Mouse (Mus musculus) kidney, embryonic 16.5 days (tissue): ENCODE results near the gene Mrpl19. TPM values are rescaled to one million over a fixed set of nuclear protein-coding genes. Genes with fewer than 3 reads are reported as not detected.

ENCODE experiments used
- ATAC-seq: fragments of 200-750 bp; cut with Nextera tagmentation; 2 replicates; pipeline ENCODE4 v1.8.0; 2017; ENCODE audit warnings: moderate TSS enrichment; ENCODE audit not compliant: low FRiP score, low TSS enrichment
- H3K27ac ChIP-seq: fragments of 300-500 bp; sonication (generic); 2 replicates; pipeline ENCODE4 v1.5.1; 2014; ENCODE audit warnings: low read length
- H3K27me3 ChIP-seq: fragments of 300-500 bp; sonication (generic); 2 replicates; pipeline ENCODE4 v1.6.1; 2014; ENCODE audit warnings: low read length, control low read depth, mixed read lengths; ENCODE audit not compliant: insufficient read depth
- H3K36me3 ChIP-seq: fragments of 300-500 bp; sonication (generic); 2 replicates; pipeline ENCODE4 v1.6.1; 2014; ENCODE audit warnings: low read length, control low read depth, mixed read lengths; ENCODE audit not compliant: insufficient read depth
- H3K4me1 ChIP-seq: fragments of 300-500 bp; sonication (generic); 2 replicates; pipeline ENCODE4 v1.6.1; 2014; ENCODE audit warnings: low read length, control low read depth, mixed read lengths; ENCODE audit not compliant: insufficient read depth
- H3K4me2 ChIP-seq: fragments of 300-500 bp; sonication (generic); replicated peaks from 2 replicates; pipeline ENCODE4 v1.6.1; 2014; ENCODE audit warnings: low read depth, low read length
- H3K4me3 ChIP-seq: fragments of 300-500 bp; sonication (generic); 2 replicates; pipeline ENCODE4 v1.5.1; 2014; ENCODE audit warnings: mild to moderate bottlenecking, low read length
- H3K9ac ChIP-seq: fragments of 300-500 bp; sonication (generic); replicated peaks from 2 replicates; pipeline ENCODE4 v1.6.1; 2014; ENCODE audit warnings: low read length
- H3K9me3 ChIP-seq: fragments of 300-500 bp; sonication (generic); 2 replicates; pipeline ENCODE4 v1.6.1; 2016; ENCODE audit warnings: low read length, control low read depth
- WGBS: fragments of 180-500 bp; shearing (Covaris S2); extraction: QIAGEN DNeasy Blood & Tissue Kit; methylation state at CpG from one replicate; pipeline ENCODE4 v1.1.7; 2014; 5-methylcytosine and 5-hydroxymethylcytosine counted together
- polyA plus RNA-seq: library from polyadenylated mRNA; unstranded; fragments of >200 nt; fragmentation: Nextera tagmentation; extraction: Ambion mirVana; gene quantifications from 2 replicates; pipeline ENCODE4 v1.2.1, GENCODE M21; 2015

Gene Mrpl19
- polyA plus RNA-seq, 1 experiment from 2014 or later: 49.2 TPM

DNA sequence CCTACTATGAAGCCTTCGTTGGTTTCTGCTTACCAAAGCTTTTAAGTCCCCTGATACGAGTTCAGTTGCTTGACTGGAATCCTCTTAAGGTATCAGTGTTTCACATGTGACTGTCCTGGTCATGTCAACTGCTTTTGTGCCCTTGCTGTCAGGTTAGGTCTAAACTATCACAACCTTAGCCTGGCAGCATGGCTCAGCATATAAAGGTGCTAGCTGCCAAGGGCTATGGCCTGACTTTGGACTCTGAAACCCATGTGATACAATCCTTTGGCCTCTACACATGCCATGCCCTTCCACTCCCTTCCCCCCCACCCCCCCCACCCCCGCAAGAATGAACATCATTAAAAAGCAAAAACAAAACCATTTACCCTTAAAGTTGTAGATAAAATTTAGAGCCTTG is 21.3 kb downstream of the Mrpl19 start:
- WGBS: 91% methylated on average over 3 of the region's 3 CpGs
- Histone ChIP-seq H3K4me2 (no peak overlapping the region), H3K9ac (no peak overlapping the region), H3K27me3 (no peaks in the 10 kb centered on the region), H3K36me3 (peaks cover 54% of the 10 kb centered on the region), H3K4me3 (no peak overlapping the region), H3K27ac (no peak overlapping the region), H3K4me1 (no peaks in the 10 kb centered on the region), H3K9me3 (no peaks in the 10 kb centered on the region)
- no peak for ATAC-seq

DNA sequence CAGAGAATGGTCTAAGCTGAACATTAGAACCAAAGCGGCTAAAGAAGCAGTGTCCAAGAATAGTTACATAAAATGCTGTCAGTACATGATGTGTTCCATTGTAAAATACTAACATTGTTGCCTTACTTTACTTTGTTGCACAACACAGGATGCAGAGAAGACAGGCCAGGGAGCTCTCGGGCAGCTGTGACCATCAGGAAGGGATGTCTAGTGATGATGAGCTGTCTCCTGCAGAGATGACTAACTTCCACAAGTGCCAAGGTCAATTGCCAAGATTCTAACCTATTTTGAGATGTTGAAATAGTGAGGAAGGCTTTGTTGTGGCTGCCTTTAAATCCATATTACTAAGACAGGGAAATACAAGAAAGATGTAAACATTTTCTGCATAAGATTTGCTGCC is 22.5 kb downstream of the Mrpl19 start:
- no peak overlapping the region for H3K4me3 ChIP-seq
- ATAC-seq: no peak
- no peaks in the 10 kb centered on the region for H3K9me3 ChIP-seq
- no peaks in the 10 kb centered on the region for H3K4me1 ChIP-seq
- 86% methylated on average over 2 of the region's 2 CpGs for WGBS
- no peaks in the 10 kb centered on the region for H3K27me3 ChIP-seq
- H3K27ac ChIP-seq: no peak overlapping the region
- H3K9ac ChIP-seq: no peak overlapping the region
- H3K4me2 ChIP-seq: no peak overlapping the region
- peaks cover 53% of the 10 kb centered on the region for H3K36me3 ChIP-seq

DNA sequence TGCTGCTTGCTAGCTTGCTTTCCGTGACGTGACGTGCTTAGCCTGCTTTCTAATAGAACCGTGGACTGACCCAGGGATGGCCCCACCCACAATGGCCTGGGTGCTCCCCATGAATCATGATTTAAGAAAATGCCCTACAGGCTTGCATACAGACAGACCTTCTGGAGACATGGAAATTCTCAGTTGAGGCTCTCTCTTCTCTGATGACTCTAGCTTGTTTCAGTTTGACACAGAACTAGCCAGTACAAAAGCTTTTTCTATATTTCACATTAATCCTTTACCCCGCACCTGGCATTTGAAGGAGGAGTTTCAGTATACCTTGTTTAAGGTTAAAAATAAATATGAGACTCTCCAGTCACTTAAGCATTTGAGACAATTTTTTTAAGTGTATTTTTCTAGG is 24.0 kb downstream of the Mrpl19 start:
- H3K36me3 ChIP-seq: peaks cover 54% of the 10 kb centered on the region
- no peak overlapping the region for H3K27ac ChIP-seq
- H3K27me3 ChIP-seq: no peaks in the 10 kb centered on the region
- no peaks in the 10 kb centered on the region for H3K9me3 ChIP-seq
- WGBS: 89% methylated on average over 5 of the region's 5 CpGs
- H3K9ac ChIP-seq: no peak overlapping the region
- H3K4me3 ChIP-seq: no peak overlapping the region
- no peaks in the 10 kb centered on the region for H3K4me1 ChIP-seq
- H3K4me2 ChIP-seq: no peak overlapping the region
- no peak for ATAC-seq

DNA sequence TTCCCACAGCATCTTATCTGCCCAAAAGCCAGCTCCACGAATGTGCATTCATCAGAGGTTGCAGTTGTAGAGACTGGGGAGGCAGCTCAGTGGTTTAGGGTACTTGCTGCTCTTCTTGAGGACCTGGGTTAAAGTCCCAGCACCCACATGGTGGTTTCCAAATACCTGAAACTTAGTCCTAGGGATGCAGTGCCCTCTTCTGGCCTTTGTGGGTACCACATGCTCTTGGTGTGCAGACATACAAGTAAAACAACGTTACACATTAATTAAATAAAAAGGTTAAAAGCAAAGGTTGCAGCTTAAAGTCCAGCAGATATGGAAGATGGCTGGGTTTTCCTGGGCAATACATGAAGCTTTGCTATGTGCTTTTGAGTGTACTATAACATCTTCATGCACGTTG is 32.5 kb downstream of the Mrpl19 start:
- H3K9ac ChIP-seq: no peak overlapping the region
- no peak for ATAC-seq
- H3K4me2 ChIP-seq: no peak overlapping the region
- no peaks in the 10 kb centered on the region for H3K4me1 ChIP-seq
- no peak overlapping the region for H3K27ac ChIP-seq
- peaks cover 70% of the 10 kb centered on the region for H3K36me3 ChIP-seq
- 98% methylated on average over 3 of the region's 3 CpGs for whole genome bisulfite sequencing
- no peaks in the 10 kb centered on the region for H3K27me3 ChIP-seq
- H3K4me3 ChIP-seq: no peak overlapping the region
- H3K9me3 ChIP-seq: peaks cover 6% of the 10 kb centered on the region; the same call in 1 of the 2 replicates

DNA sequence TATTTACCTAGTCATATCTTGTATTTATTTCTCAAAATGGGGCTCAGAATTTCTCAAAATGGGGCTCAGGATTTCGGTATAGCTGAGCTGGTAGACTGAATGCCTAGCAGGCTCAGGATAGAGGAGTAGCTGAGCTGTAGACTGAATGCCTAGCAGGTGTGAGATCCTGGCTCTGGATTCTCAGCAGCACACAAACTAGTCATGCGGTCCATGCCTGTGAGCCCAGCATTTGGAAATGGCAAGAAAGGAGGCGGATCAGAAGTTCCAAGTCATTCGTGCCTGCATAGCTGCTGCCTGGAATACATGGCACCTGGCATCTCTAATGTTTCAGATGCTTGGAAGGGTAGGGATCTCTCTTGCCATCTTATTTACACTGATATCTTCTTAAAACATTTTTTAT is 36.4 kb downstream of the Mrpl19 start:
- WGBS: 91% methylated on average over 4 of the region's 4 CpGs
- Histone ChIP-seq H3K27me3 (no peaks in the 10 kb centered on the region), H3K9ac (no peak overlapping the region), H3K36me3 (peaks cover 66% of the 10 kb centered on the region), H3K4me3 (no peak overlapping the region), H3K27ac (no peak overlapping the region), H3K4me2 (no peak overlapping the region), H3K4me1 (peaks cover 8% of the 10 kb centered on the region), H3K9me3 (peaks cover 6% of the 10 kb centered on the region; the same call in 1 of the 2 replicates)
- ATAC-seq: no peak

DNA sequence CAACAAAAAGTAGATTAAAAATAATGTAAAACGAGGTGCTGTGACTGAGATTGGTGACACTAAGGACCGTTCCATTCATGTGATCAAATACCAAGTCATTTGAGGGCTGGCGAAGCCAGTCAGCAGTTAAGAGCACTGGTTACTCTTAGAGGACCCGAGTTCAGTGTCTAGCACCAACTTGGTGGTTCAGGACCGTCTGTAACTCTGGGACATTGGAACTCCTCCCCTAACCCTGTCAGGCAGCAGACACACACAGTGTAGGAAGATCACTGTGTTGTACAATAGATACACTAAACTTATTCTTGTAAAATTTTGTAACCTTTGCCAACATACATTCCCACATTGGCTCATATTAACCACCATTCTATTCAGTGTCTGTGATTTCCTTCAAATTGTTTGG is 41.5 kb downstream of the Mrpl19 start:
- Histone ChIP-seq H3K4me3 (peak overlapping the region; percentile 84), H3K4me1 (peaks cover 11% of the 10 kb centered on the region), H3K9me3 (no peaks in the 10 kb centered on the region), H3K9ac (peak overlapping the region; percentile 98), H3K27ac (no peak overlapping the region), H3K27me3 (no peaks in the 10 kb centered on the region), H3K36me3 (peaks cover 26% of the 10 kb centered on the region), H3K4me2 (peak overlapping the region; percentile 59)
- 6% methylated on average over 5 of the region's 5 CpGs for WGBS
- ATAC-seq: 0 out of 2 replicates have a peak, but pooled peaks have one; percentile 18

DNA sequence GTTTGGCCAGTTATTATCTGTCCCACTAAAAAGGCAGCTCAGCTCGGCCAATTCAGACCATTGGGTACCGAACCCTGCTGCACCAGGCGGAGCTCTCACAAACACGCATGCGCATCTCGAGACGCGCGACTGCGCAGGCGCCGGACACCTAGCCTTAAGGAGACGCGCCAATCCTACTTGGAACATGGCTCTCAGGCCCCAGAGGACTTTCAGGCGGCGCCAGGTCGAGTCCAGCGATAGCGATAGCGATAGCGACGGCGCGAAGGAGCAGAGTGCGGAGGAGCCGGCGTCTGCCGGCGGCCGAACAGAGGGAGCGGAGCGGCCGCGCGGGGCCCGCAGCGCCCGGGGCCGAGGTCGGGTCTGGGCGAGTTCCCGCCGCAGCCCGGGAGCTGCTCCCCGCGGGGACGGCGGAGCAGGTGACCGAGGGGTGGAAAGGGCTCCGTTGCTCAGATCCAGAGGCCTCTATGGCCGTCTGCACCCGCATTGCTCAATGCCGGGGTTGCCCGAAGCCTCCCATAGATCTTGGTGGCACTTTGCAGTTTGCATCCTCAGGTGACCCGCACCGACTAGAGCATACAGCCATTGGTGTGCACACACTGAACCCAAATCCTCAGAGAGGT is 42.1 kb downstream of the Mrpl19 start, which contains the start of gene Gcfc2:
Gcfc2 (plus strand) TSS at position 147 of the 620 bp plus-strand sequence.
- Histone ChIP-seq H3K27me3 (no peaks in the 10 kb centered on the region), H3K4me3 (peak within 1 kb of the TSS; percentile 84), H3K4me2 (peak within 1 kb of the TSS; percentile 59), H3K4me1 (peaks cover 11% of the 10 kb centered on the region), H3K9ac (peak within 1 kb of the TSS; percentile 98), H3K36me3 (peaks cover 21% of the 10 kb centered on the region), H3K27ac (peak within 1 kb of the TSS; percentile 72), H3K9me3 (no peaks in the 10 kb centered on the region)
- under 1% methylated on average over 53 of the region's 56 CpGs for WGBS
- ATAC-seq: peak; percentile 96

DNA sequence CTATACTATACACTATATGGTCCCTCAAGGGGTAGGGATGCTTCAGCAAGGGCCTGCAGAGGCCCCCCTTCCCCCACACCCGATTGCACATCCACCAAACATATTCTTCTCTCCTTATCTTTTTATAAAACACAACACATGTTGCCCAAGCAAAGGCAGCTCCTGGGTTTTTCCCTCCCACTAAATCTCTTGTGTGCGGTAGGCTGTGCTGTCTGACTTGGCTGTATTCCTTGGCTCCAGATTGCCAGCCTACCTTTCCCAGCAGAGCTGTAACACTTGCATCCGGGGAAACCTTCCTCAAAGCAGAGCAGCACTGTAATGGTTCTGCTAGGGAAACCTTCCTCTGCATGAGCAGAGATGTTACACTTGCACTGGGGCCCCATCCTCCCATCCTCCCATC is 53.6 kb downstream of the Mrpl19 start:
- H3K4me1 ChIP-seq: no peaks in the 10 kb centered on the region
- no peak overlapping the region for H3K9ac ChIP-seq
- no peaks in the 10 kb centered on the region for H3K27me3 ChIP-seq
- H3K27ac ChIP-seq: no peak overlapping the region
- 77% methylated on average over 3 of the region's 3 CpGs for WGBS
- H3K9me3 ChIP-seq: no peaks in the 10 kb centered on the region
- H3K36me3 ChIP-seq: no peaks in the 10 kb centered on the region
- H3K4me3 ChIP-seq: no peak overlapping the region
- no peak overlapping the region for H3K4me2 ChIP-seq
- 0 out of 2 replicates have a peak, but pooled peaks have one; percentile 23 for ATAC-seq

DNA sequence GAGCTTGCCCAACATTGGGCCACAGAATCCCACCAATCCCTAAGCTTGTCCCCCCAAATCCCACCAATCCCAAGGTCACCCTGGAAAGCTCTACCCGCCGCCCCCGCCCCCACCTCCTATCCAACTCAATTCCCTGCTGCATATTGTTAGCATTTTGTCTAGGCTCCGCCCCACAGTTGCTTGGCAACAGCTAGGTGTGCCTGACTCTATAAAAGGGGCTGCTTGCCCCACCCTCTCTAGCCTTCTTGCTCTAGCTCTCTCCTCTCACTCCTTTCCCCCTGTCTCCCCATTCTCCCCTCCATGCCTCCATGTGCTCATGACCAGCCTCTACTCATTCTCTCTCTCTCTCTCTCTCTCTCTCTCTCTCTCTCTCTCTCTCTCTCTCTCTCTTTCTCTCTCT is 54.0 kb downstream of the Mrpl19 start:
- 77% methylated on average over 4 of the region's 4 CpGs for WGBS
- no peaks in the 10 kb centered on the region for H3K27me3 ChIP-seq

DNA sequence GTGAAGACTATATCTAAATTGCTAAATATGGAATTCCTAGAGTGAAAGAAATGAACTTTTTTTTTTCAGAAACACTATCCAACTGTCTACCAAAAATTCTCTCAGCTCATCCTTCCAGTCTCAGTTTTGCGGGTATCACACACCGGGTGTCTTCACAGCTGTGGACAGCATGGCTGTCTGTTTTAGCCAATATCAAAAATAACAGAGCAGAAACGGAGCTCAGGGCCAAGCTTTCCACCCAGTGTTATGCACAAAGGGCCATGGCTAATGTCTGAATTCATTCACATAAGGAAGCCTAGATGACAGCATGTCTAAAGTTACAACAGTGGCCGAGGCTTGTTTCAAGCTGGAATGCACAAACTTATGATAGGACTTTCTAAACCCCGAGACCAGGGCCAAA is 54.5 kb downstream of the Mrpl19 start:
- H3K4me3 ChIP-seq: no peak overlapping the region
- H3K4me1 ChIP-seq: no peaks in the 10 kb centered on the region
- H3K36me3 ChIP-seq: no peaks in the 10 kb centered on the region
- H3K9me3 ChIP-seq: no peaks in the 10 kb centered on the region
- H3K27me3 ChIP-seq: no peaks in the 10 kb centered on the region
- no peak overlapping the region for H3K9ac ChIP-seq
- no peak for ATAC-seq
- H3K4me2 ChIP-seq: no peak overlapping the region
- no peak overlapping the region for H3K27ac ChIP-seq
- 87% methylated on average over 5 of the region's 5 CpGs for WGBS

More for the DNA sequence above, 54.0 kb downstream of the Mrpl19 start:
- no peak overlapping the region for H3K9ac ChIP-seq
- no peaks in the 10 kb centered on the region for H3K36me3 ChIP-seq
- no peak overlapping the region for H3K4me3 ChIP-seq
- no peaks in the 10 kb centered on the region for H3K4me1 ChIP-seq
- ATAC-seq: peak; percentile 35; the same call in 1 of the 2 replicates
- no peak overlapping the region for H3K4me2 ChIP-seq
- no peak overlapping the region for H3K27ac ChIP-seq
- H3K9me3 ChIP-seq: no peaks in the 10 kb centered on the region
